In the genomic region with DNA sequence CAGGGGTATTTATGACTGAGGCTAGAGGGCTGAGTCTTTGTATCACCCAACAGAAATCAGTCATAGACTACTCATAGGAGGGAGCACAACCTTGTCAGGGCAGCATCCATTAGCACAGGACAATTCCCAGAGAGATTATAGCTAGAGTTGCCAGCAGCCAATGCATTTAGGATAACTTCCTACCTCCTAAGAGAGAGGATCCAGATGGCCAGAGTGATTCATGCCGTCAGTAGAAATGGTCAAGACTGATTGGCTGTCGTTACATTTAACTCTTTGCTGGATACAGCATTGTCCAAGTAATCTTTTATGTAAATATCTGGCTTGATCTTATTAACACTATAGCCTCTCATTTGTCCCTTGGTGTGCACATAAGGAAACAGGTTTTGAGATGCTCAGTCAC, we compare ENCODE assay signal across 12 mouse cellular contexts.
"Had no signal": no experiment of that assay in that cellular context is flagged by ENCODE, and none has a peak within 500 bp of the region (broad histone marks: within the 10 kb centered on the region; RNA-seq: fewer than 3 reads in every experiment).

No protein-coding gene starts in this region.

- ATAC-seq: midbrain, embryonic 15.5 days had no signal

- DNase-seq: kidney, adult 9 months; kidney, postnatal 14 days; layer of hippocampus, adult 9-11 months; layer of hippocampus, postnatal 36 days; liver, embryonic 13.5 days; lung, adult 2 months; lung, postnatal 14 days; retina, postnatal 1 day; thymus, adult 2 months; thymus, postnatal 14 days; thymus, postnatal 4 days had no signal
